Mouse (Mus musculus) heart, embryonic 11.5 days (tissue): ENCODE data around the gene Nanos2. TPM values are rescaled to one million over a fixed set of nuclear protein-coding genes. Genes with fewer than 3 reads are reported as not detected.

Experiments used
- ATAC-seq: fragments of 200-750 bp; cut with Nextera tagmentation; replicated peaks from 2 replicates; pipeline ENCODE4 v1.8.0; 2017; ENCODE audit warnings: moderate library complexity; ENCODE audit not compliant: insufficient number of reproducible peaks, low FRiP score, low TSS enrichment
- H3K27ac ChIP-seq: fragments of 300-500 bp; sonication (generic); 2 replicates; pipeline ENCODE4 v1.5.1; 2014; ENCODE audit warnings: mild to moderate bottlenecking, low read depth, low read length
- H3K27me3 ChIP-seq: fragments of 300-500 bp; sonication (generic); 2 replicates; pipeline ENCODE4 v1.6.1; 2014; ENCODE audit warnings: mild to moderate bottlenecking, low read length, mixed read lengths; ENCODE audit not compliant: control insufficient read depth, insufficient read depth
- H3K36me3 ChIP-seq: fragments of 300-500 bp; sonication (generic); 2 replicates; pipeline ENCODE4 v1.6.1; 2014; ENCODE audit warnings: mild to moderate bottlenecking, low read length, moderate library complexity, mixed read lengths; ENCODE audit not compliant: control insufficient read depth, insufficient read depth
- H3K4me1 ChIP-seq: fragments of 300-500 bp; sonication (generic); 2 replicates; pipeline ENCODE4 v1.6.1; 2014; ENCODE audit warnings: low read length; ENCODE audit not compliant: control insufficient read depth, insufficient read depth
- H3K4me2 ChIP-seq: fragments of 300-500 bp; sonication (generic); 2 replicates; pipeline ENCODE4 v1.6.1; 2014; ENCODE audit warnings: mild to moderate bottlenecking, moderate library complexity
- H3K4me3 ChIP-seq: fragments of 300-500 bp; sonication (generic); 2 replicates; pipeline ENCODE4 v1.5.1; 2014; ENCODE audit warnings: low read depth, low read length
- H3K9ac ChIP-seq: fragments of 300-500 bp; sonication (generic); 2 replicates; pipeline ENCODE4 v1.6.1; 2014; ENCODE audit warnings: mild to moderate bottlenecking, low read depth, low read length, moderate library complexity
- H3K9me3 ChIP-seq: fragments of 300-500 bp; sonication (generic); replicated peaks from 2 replicates; pipeline ENCODE4 v1.6.1; 2016; ENCODE audit warnings: low read length; ENCODE audit not compliant: control insufficient read depth
- WGBS: fragments of 180-500 bp; shearing (Covaris S2); extraction: QIAGEN DNeasy Blood & Tissue Kit; methylation state at CpG from one replicate; pipeline ENCODE4 v1.1.7; 2014; ENCODE audit not compliant: insufficient replicate concordance; 5-methylcytosine and 5-hydroxymethylcytosine counted together
- polyA plus RNA-seq: library from polyadenylated mRNA; unstranded; fragments of >200 nt; fragmentation: Nextera tagmentation; extraction: Ambion mirVana; gene quantifications from 2 replicates; pipeline ENCODE4 v1.2.1, GENCODE M21; 2014

Nanos2 gene
- polyA plus RNA-seq, 1 experiment from 2014 or later = not detected

DNA sequence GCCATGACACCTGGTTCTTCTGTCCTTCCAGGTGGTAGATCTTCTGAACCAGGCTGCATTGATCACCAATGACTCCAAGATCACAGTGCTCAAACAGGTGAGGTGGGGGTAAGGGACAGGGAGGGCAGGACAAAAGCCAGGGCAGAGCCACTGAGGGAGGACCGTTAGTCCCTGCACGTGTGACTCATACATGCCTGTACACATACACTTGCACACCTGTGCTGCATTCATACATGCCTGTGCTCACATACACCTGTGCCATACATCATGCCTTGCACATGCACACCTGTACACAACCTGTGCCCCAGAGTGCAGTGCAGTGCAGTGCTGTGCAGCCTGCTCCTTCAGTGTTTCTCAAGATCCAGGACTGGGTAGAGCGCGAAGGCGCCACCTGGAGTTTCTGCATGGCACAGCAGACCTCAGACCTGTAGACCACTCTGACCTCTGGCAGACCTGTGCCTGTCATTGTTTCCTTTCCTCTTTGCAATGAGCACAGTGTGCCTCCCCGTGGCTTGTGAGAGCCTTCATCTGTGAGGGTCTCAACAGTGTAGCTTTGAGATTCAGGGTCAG, 42.0 kb downstream of the Nanos2 start:
- H3K36me3 ChIP-seq = peaks cover 33% of the 10 kb centered on the region
- no peak overlapping the region for H3K4me2 ChIP-seq
- no peaks in the 10 kb centered on the region for H3K27me3 ChIP-seq
- H3K9me3 ChIP-seq = no peaks in the 10 kb centered on the region
- 63% methylated on average over 6 of the region's 6 CpGs for WGBS
- H3K9ac ChIP-seq = no peak overlapping the region
- H3K4me3 ChIP-seq = no peak overlapping the region
- H3K4me1 ChIP-seq = peaks cover 9% of the 10 kb centered on the region; the same call in 1 of the 2 replicates
- ATAC-seq = peak; percentile 41
- H3K27ac ChIP-seq = no peak overlapping the region

DNA sequence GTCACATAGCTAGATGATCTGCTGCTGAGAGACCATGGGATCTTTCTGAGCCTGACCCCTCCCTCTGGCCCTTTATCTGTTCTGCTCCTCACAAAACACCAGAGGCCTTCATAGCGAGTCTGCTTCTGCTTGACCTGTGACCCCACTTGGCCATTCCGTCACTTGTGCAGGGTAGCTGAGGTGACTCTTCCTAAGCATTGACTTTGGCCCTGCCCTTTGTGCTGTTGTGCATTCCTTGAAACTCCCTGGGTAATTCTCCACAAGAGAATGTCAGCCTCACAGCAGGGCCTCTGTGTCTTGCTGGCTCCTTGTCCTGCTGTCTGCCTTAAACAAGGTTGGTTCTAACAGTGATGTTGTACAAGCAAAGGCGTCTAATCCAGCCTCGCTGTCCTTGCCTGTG, 44.4 kb downstream of the Nanos2 start:
- Histone ChIP-seq H3K27ac (no peak overlapping the region), H3K9ac (no peak overlapping the region), H3K27me3 (no peaks in the 10 kb centered on the region), H3K9me3 (no peaks in the 10 kb centered on the region), H3K4me1 (no peaks in the 10 kb centered on the region), H3K36me3 (peaks cover 52% of the 10 kb centered on the region), H3K4me3 (no peak overlapping the region), H3K4me2 (no peak overlapping the region)
- ATAC-seq = no peak
- 64% methylated on average over 4 of the region's 4 CpGs for WGBS

Other genes with a start within 250 kb of the Nanos2 start
- gene Psg19, start 188.9 kb upstream of the Nanos2 start, polyA plus RNA-seq = not detected in 2 replicates
- gene Psg17, start 165.8 kb upstream of the Nanos2 start, polyA plus RNA-seq = 0.14 TPM in 1 of 2 replicates, not detected in the other
- not detected in 2 replicates for gene Mill2, start 147.4 kb upstream of the Nanos2 start, polyA plus RNA-seq
- 0.45 and 1.6 TPM in 2 replicates for gene Pglyrp1, start 116.1 kb upstream of the Nanos2 start, polyA plus RNA-seq
- 12.1 and 19.8 TPM in 2 replicates for gene Ccdc61, start 77.0 kb upstream of the Nanos2 start, polyA plus RNA-seq
- gene Nova2, start 61.5 kb upstream of the Nanos2 start, polyA plus RNA-seq = 0.77 and 0.93 TPM in 2 replicates
- 2.1 and 2.2 TPM in 2 replicates for gene Mypop, start 3.8 kb downstream of the Nanos2 start, polyA plus RNA-seq
- 13.9 and 14.2 TPM in 2 replicates for gene Irf2bp1, start 16.6 kb downstream of the Nanos2 start, polyA plus RNA-seq
- 0.59 TPM in 1 of 2 replicates, not detected in the other for gene Foxa3, start 36.1 kb downstream of the Nanos2 start, polyA plus RNA-seq
- 17.6 and 21.4 TPM in 2 replicates for gene Sympk, start 37.0 kb downstream of the Nanos2 start, polyA plus RNA-seq
- not detected in 2 replicates for gene Rsph6a, start 67.3 kb downstream of the Nanos2 start, polyA plus RNA-seq
- gene Dmwd, start 88.8 kb downstream of the Nanos2 start, polyA plus RNA-seq = 15.2 and 16.2 TPM in 2 replicates
- 17.0 and 17.7 TPM in 2 replicates for gene Dmpk, start 96.4 kb downstream of the Nanos2 start, polyA plus RNA-seq
- gene Six5, start 107.2 kb downstream of the Nanos2 start, polyA plus RNA-seq = 6.6 and 6.9 TPM in 2 replicates
- gene Gm4969, start 131.0 kb downstream of the Nanos2 start, polyA plus RNA-seq = 2.2 and 2.7 TPM in 2 replicates
- 6.3 and 6.4 TPM in 2 replicates for gene Fbxo46, start 132.5 kb downstream of the Nanos2 start, polyA plus RNA-seq
- 6.4 and 7.6 TPM in 2 replicates for gene Qpctl, start 161.9 kb downstream of the Nanos2 start, polyA plus RNA-seq
- 120 and 125 TPM in 2 replicates for gene Snrpd2, start 162.3 kb downstream of the Nanos2 start, polyA plus RNA-seq
- gene Gipr, start 178.7 kb downstream of the Nanos2 start, polyA plus RNA-seq = 9.0 and 10.8 TPM in 2 replicates
- 5.4 and 6.9 TPM in 2 replicates for gene Eml2, start 189.0 kb downstream of the Nanos2 start, polyA plus RNA-seq
- 1.3 and 1.4 TPM in 2 replicates for gene Gpr4, start 225.1 kb downstream of the Nanos2 start, polyA plus RNA-seq
- 41.2 and 41.6 TPM in 2 replicates for gene Opa3, start 240.9 kb downstream of the Nanos2 start, polyA plus RNA-seq